Mouse (Mus musculus) G1E (cell line): ENCODE measurements around the gene Pnp.
"Not testable (repeated sequence)": the region's sequence is repeated elsewhere in the genome, so short reads cannot be mapped to it uniquely, and the experiment has no call there.

Source experiments
- CTCF ChIP-seq: IDR thresholded peaks from 2 replicates; pipeline ENCODE4 v1.5.1; 2012; ENCODE audit warnings: low read depth, low read length, inconsistent platforms, mixed read lengths
- GATA1 ChIP-seq: IDR thresholded peaks from 2 replicates; pipeline ENCODE4 v1.6.1; 2012; ENCODE audit warnings: borderline replicate concordance, low read length, inconsistent platforms, mixed read lengths
- GATA2 ChIP-seq: IDR thresholded peaks from 2 replicates; pipeline ENCODE4 v1.6.1; 2012; ENCODE audit warnings: low read depth, low read length, inconsistent platforms, borderline replicate concordance
- POLR2AphosphoS5 ChIP-seq: IDR thresholded peaks from 2 replicates; pipeline ENCODE4 v1.6.1; 2012; ENCODE audit warnings: low read depth, low read length, inconsistent platforms; ENCODE audit not compliant: insufficient replicate concordance

DNA sequence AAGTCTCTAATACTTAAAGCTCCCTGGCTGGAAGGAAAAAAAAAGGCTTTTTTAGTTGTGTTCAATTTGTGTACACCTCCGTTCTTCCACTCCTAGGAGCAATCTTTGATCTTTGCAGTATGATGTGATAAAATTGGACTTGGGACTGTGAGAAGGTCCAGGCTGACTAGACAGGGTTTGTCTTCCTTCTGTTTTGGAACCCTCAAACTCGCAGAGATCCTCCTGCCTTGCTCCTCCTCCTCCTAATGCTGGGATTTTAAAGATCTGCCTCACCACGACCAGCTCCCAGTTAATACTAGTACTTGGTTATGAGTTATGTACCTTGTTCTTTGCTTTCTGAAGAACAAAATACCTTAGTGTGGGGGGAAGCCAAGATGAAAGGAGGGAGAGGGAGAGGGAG is 14.6 kb downstream of the Pnp start:
- TF ChIP-seq CTCF, GATA1, POLR2AphosphoS5, GATA2: not testable (repeated sequence)
